Mouse (Mus musculus): ENCODE data around the gene Cdh23. TPM values are rescaled to one million over a fixed set of nuclear protein-coding genes. Genes with fewer than 3 reads are reported as not detected.

Cdh23 gene
- polyA plus RNA-seq, 1 experiment from 2014 or later = 0.06 TPM

DNA sequence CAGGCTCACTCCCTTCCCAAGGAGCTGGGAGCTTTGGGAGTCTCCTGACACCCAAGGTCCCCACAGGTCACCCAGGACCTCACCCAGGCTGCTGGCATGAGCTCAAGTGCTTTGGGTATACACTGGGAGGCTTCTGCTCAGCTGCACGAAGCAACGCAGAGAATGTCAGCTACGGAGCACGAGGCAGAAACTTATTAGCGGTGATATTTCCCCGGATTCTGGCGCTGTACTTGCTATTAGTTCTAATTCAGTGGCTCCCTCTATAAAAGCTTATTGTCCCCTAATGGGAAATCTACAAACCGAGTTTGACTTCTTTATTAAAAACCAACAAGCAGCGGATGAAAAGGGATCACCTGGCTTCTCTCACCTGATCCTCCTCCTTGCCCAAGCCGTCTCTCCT lies 266.3 kb downstream of the Cdh23 start:
- H3K27ac ChIP-seq (ENCODE audit: poor library complexity, severe bottlenecking) = no peak overlapping the region
- peaks cover 8% of the 10 kb centered on the region; the same call in 1 of the 2 replicates for H3K9me3 ChIP-seq (replicated peaks)
- H3K4me3 ChIP-seq = no peak overlapping the region
- WGBS = 83% methylated on average over 10 of the region's 10 CpGs
- H3K4me1 ChIP-seq (replicated peaks) = no peaks in the 10 kb centered on the region
- ATAC-seq (ENCODE audit: insufficient number of reproducible peaks, low FRiP score) = no peak
- H3K4me2 ChIP-seq = no peak overlapping the region
- H3K36me3 ChIP-seq = no peaks in the 10 kb centered on the region
- H3K27me3 ChIP-seq (replicated peaks) = peaks cover 16% of the 10 kb centered on the region
- no peak overlapping the region for H3K9ac ChIP-seq

- H3K9ac ChIP-seq = no peak overlapping the region
- H3K9me3 ChIP-seq (replicated peaks) = peaks cover 10% of the 10 kb centered on the region; the same call in 1 of the 2 replicates
- no peak overlapping the region for H3K4me2 ChIP-seq
- no peaks in the 10 kb centered on the region for H3K36me3 ChIP-seq
- WGBS = 70% methylated on average over 7 of the region's 7 CpGs
- no peak overlapping the region for H3K27ac ChIP-seq (ENCODE audit: poor library complexity, severe bottlenecking)
- no peak for ATAC-seq (ENCODE audit: insufficient number of reproducible peaks, low FRiP score)
- H3K4me3 ChIP-seq = no peak overlapping the region
- no peaks in the 10 kb centered on the region for H3K4me1 ChIP-seq (replicated peaks)
- 0 out of 2 replicates have a peak, but pooled peaks cover 7% of the 10 kb centered on the region for H3K27me3 ChIP-seq (replicated peaks)
Measured at GRCm38 (mm10) chr10:60422756-60423155, 273.5 kb downstream of the Cdh23 start.

- no peak overlapping the region for H3K4me3 ChIP-seq
- H3K27me3 ChIP-seq (replicated peaks) = 0 out of 2 replicates have a peak, but pooled peaks cover 17% of the 10 kb centered on the region
- H3K4me2 ChIP-seq = no peak overlapping the region
- H3K9me3 ChIP-seq (replicated peaks) = no peaks in the 10 kb centered on the region
- 20% methylated on average over 4 of the region's 4 CpGs for WGBS
- no peaks in the 10 kb centered on the region for H3K4me1 ChIP-seq (replicated peaks)
- no peak overlapping the region for H3K9ac ChIP-seq
- no peaks in the 10 kb centered on the region for H3K36me3 ChIP-seq
- H3K27ac ChIP-seq (ENCODE audit: poor library complexity, severe bottlenecking) = no peak overlapping the region
- no peak for ATAC-seq (ENCODE audit: insufficient number of reproducible peaks, low FRiP score)
Measured at GRCm38 (mm10) chr10:60419624-60420023, 276.7 kb downstream of the Cdh23 start.

DNA sequence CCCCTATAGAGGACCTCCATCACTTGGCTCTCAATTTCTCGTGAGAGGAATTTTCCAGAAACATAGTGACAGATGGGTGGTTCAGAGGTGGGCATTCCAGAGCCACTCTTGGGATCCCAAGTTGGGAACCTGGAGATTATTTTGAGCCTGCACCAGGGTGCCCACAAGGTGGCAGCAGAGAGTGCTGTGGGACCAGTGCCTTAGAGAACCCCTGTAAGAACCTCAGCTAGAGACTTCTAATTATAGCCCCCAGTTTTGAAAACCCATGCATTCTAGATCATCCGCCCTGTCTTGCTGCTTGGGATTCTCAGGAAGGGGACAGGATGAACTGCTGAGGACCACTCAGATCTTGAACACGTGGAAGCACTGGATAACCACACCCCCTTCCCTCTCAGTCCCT lies 278.2 kb downstream of the Cdh23 start:
- H3K4me2 ChIP-seq = no peak overlapping the region
- 20% methylated on average over 3 of the region's 3 CpGs for WGBS
- no peak for ATAC-seq (ENCODE audit: insufficient number of reproducible peaks, low FRiP score)
- H3K36me3 ChIP-seq = no peaks in the 10 kb centered on the region
- H3K4me1 ChIP-seq (replicated peaks) = no peaks in the 10 kb centered on the region
- H3K27ac ChIP-seq (ENCODE audit: poor library complexity, severe bottlenecking) = no peak overlapping the region
- H3K9ac ChIP-seq = no peak overlapping the region
- H3K4me3 ChIP-seq = no peak overlapping the region
- H3K27me3 ChIP-seq (replicated peaks) = 0 out of 2 replicates have a peak, but pooled peaks cover 23% of the 10 kb centered on the region
- H3K9me3 ChIP-seq (replicated peaks) = no peaks in the 10 kb centered on the region

GRCm38 (mm10) chr10:60417041-60417440 lies 279.2 kb downstream of the Cdh23 start:
- WGBS = 86% methylated on average over 2 of the region's 2 CpGs
- Histone ChIP-seq H3K9ac (no peak overlapping the region), H3K36me3 (no peaks in the 10 kb centered on the region), H3K9me3 (replicated peaks) (no peaks in the 10 kb centered on the region), H3K4me2 (no peak overlapping the region), H3K27me3 (replicated peaks) (0 out of 2 replicates have a peak, but pooled peaks cover 26% of the 10 kb centered on the region), H3K4me3 (no peak overlapping the region), H3K27ac (ENCODE audit: poor library complexity, severe bottlenecking) (no peak overlapping the region), H3K4me1 (replicated peaks) (no peaks in the 10 kb centered on the region)
- no peak for ATAC-seq (ENCODE audit: insufficient number of reproducible peaks, low FRiP score)

DNA sequence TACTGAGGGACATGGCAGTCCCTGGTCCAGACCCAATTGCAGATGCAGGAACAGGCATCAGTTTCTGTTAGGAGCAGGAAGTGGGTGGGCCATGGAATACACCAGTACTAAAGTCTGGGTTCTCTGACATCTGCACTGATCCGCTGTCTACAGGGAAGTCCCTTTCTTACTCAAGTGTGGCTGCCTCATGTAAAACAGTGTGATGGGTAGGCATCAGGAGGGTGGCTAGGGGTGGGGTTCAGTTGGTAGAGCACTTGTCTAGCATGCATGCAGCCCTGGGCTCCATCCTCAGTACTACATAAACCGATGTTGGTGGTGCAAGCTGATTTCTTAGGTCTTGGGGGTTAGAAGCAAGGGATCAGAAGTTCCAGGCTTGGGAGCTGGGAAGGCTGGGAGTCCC lies 282.5 kb downstream of the Cdh23 start:
- 81% methylated on average over 2 of the region's 2 CpGs for WGBS
- Histone ChIP-seq H3K9me3 (replicated peaks) (no peaks in the 10 kb centered on the region), H3K36me3 (no peaks in the 10 kb centered on the region), H3K4me1 (replicated peaks) (no peaks in the 10 kb centered on the region), H3K4me2 (no peak overlapping the region), H3K4me3 (no peak overlapping the region), H3K27me3 (replicated peaks) (peaks cover 48% of the 10 kb centered on the region), H3K9ac (no peak overlapping the region), H3K27ac (ENCODE audit: poor library complexity, severe bottlenecking) (no peak overlapping the region)
- no peak for ATAC-seq (ENCODE audit: insufficient number of reproducible peaks, low FRiP score)

GRCm38 (mm10) chr10:60411794-60412193 lies 284.5 kb downstream of the Cdh23 start:
- H3K4me2 ChIP-seq = no peak overlapping the region
- H3K9me3 ChIP-seq (replicated peaks) = no peaks in the 10 kb centered on the region
- 16% methylated on average over 5 of the region's 5 CpGs for WGBS
- peaks cover 55% of the 10 kb centered on the region for H3K27me3 ChIP-seq (replicated peaks)
- ATAC-seq (ENCODE audit: insufficient number of reproducible peaks, low FRiP score) = no peak
- no peak overlapping the region for H3K9ac ChIP-seq
- no peaks in the 10 kb centered on the region for H3K36me3 ChIP-seq
- no peak overlapping the region for H3K27ac ChIP-seq (ENCODE audit: poor library complexity, severe bottlenecking)
- H3K4me3 ChIP-seq = no peak overlapping the region
- H3K4me1 ChIP-seq (replicated peaks) = no peaks in the 10 kb centered on the region

DNA sequence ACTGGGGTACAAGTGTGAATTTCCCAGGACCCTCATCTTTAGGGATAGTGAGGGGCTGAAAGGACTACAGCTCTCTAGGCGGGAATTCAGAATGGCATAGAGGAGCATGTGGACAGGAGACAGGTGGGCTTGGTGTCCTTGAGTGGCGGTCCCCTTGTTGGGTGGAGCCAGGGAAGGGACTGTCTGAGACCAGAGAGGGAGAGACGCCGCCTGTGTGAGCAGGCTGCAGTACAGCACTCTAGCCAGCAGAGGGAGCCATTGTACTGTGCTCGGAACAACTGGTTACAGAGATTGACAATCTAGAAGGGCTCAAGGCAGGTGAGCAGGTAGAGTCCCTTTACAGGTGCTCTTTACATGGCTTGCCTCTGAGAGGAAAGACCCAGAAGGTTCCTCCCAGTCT lies 288.5 kb downstream of the Cdh23 start:
- no peak overlapping the region for H3K27ac ChIP-seq (ENCODE audit: poor library complexity, severe bottlenecking)
- H3K36me3 ChIP-seq = no peaks in the 10 kb centered on the region
- peaks cover 57% of the 10 kb centered on the region for H3K27me3 ChIP-seq (replicated peaks)
- H3K4me3 ChIP-seq = no peak overlapping the region
- H3K9ac ChIP-seq = no peak overlapping the region
- no peak overlapping the region for H3K4me2 ChIP-seq
- WGBS = 3% methylated on average over 5 of the region's 5 CpGs
- no peaks in the 10 kb centered on the region; the same call in 1 of the 2 replicates for H3K4me1 ChIP-seq (replicated peaks)
- no peaks in the 10 kb centered on the region for H3K9me3 ChIP-seq (replicated peaks)
- ATAC-seq (ENCODE audit: insufficient number of reproducible peaks, low FRiP score) = no peak

- no peak overlapping the region for H3K9ac ChIP-seq
- no peak for ATAC-seq (ENCODE audit: insufficient number of reproducible peaks, low FRiP score)
- H3K4me3 ChIP-seq = no peak overlapping the region
- H3K27ac ChIP-seq (ENCODE audit: poor library complexity, severe bottlenecking) = no peak overlapping the region
- no peaks in the 10 kb centered on the region for H3K36me3 ChIP-seq
- H3K4me2 ChIP-seq = no peak overlapping the region
- 53% methylated on average over 6 of the region's 7 CpGs for WGBS
- peaks cover 50% of the 10 kb centered on the region for H3K27me3 ChIP-seq (replicated peaks)
- H3K9me3 ChIP-seq (replicated peaks) = no peaks in the 10 kb centered on the region
- H3K4me1 ChIP-seq (replicated peaks) = no peaks in the 10 kb centered on the region; the same call in 1 of the 2 replicates
Measured at GRCm38 (mm10) chr10:60405460-60406177, 290.7 kb downstream of the Cdh23 start.

DNA sequence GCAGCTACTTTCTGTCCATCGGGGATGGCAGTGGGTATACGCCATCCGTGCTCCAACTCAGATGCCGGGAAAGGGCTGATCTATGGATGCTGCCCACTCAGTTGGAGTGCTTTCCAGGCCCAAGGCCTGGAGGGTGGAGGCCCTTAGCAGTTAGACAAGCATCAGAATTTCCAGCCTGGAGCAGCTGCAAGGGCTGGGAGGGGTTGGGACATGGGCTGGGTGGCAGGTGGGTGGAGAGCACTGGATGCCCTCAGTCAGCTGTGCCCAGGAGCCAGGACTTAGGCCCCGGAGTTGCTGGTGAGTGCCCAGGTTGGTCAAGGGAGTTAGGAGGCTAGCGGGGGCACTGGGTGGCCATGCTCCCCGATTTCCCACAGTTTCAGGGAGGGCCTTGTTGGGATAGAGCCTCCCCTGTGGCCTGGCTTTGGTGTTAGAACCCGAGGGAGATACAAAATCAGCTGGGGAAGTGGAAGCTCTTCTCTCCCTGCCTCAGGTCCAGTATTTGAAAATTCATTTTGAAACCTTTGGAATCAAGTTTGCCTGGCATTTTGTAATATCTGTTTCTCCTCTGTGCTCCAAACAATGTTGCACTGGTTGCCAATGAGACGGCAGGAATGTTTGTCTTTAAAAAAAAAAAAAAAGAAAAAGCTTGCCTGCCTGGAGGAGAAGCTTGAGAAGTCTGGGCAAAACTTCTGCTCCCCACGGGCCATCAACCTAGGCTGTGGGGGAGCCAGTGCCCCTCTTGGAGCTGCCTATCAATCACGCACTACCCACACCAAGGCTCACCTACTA lies 295.6 kb downstream of the Cdh23 start:
- Histone ChIP-seq H3K4me1 (replicated peaks) (peaks cover 8% of the 10 kb centered on the region), H3K9me3 (replicated peaks) (no peaks in the 10 kb centered on the region), H3K27me3 (replicated peaks) (peaks cover 15% of the 10 kb centered on the region), H3K36me3 (no peaks in the 10 kb centered on the region), H3K4me3 (no peak overlapping the region), H3K27ac (ENCODE audit: poor library complexity, severe bottlenecking) (no peak overlapping the region), H3K4me2 (no peak overlapping the region), H3K9ac (no peak overlapping the region)
- 81% methylated on average over 11 of the region's 11 CpGs for WGBS
- ATAC-seq (ENCODE audit: insufficient number of reproducible peaks, low FRiP score) = no peak

DNA sequence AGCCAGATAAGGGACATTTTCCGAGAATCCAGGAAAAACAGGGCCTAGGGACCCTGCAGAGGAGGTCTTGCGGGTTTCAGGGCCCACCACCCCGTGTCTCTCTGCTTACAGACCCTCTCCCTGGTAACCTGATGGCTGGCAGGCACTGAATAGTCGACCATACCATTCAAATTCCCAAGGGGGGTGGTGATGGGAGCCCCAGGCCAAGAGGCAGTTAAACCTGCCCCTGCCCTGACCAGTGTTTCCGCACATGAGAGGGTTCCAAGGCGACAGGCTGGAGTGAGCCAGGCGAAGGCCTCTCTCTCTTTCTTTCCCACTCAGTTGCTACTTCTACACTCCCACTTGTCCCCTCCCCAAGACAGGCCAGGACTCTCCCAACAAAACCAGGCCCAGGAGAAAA lies 296.8 kb downstream of the Cdh23 start, which contains the start of gene Gm17455:
Gene Gm17455 (plus strand): TSS at position 278 of the 400 bp plus-strand sequence.
- Histone ChIP-seq H3K4me3 (no peak within 1 kb of the TSS), H3K4me1 (replicated peaks) (peaks cover 17% of the 10 kb centered on the region), H3K27me3 (replicated peaks) (peaks cover 15% of the 10 kb centered on the region), H3K27ac (ENCODE audit: poor library complexity, severe bottlenecking) (no peak within 1 kb of the TSS), H3K4me2 (no peak within 1 kb of the TSS), H3K9me3 (replicated peaks) (no peaks in the 10 kb centered on the region), H3K36me3 (no peaks in the 10 kb centered on the region), H3K9ac (0 out of 2 replicates have a peak within 1 kb of the TSS, but pooled peaks have one; percentile 18)
- no peak for ATAC-seq (ENCODE audit: insufficient number of reproducible peaks, low FRiP score)
- 40% methylated on average over 7 of the region's 7 CpGs for WGBS

Data from heart, embryonic 12.5 days (tissue).